Mouse (Mus musculus): ENCODE data around the gene Pard3b. TPM values are rescaled to one million over a fixed set of nuclear protein-coding genes. Genes with fewer than 3 reads are reported as not detected.

Pard3b gene
- total and polyA plus RNA-seq, 2 experiments = 0.50 to 3.0 TPM

DNA sequence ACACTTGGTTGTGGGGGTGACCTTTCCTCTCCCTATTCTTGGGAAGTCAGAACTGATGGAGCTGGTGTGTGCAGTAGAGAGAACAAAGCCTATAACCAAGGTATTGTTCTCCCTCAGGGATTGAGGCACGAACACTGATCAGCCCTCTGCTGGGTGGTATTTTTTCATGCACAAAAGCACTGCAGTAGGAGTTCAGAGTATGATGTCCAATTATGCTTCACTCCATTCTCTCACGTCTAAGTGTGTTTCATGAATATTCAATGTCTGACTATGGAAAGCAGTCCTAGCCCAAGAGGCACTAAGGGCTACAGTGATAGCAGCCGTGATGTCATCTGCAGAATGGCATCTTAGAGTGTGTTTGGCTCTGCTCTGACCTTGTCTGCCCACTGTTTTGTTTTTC is 359.1 kb downstream of the Pard3b start:
- 94% methylated on average over 3 of the region's 3 CpGs for WGBS
- no peaks in the 10 kb centered on the region for H3K79me2 ChIP-seq (ENCODE audit: control insufficient read depth, insufficient read depth, low read length)
- no peak overlapping the region for H3K4me3 ChIP-seq (ENCODE audit: insufficient read depth, low read depth, low read length)
- H3K9ac ChIP-seq (ENCODE audit: low read depth, low read length) = no peak overlapping the region
- H3K4me1 ChIP-seq (ENCODE audit: control insufficient read depth, insufficient read depth, low read length) = no peaks in the 10 kb centered on the region
- H3K27me3 ChIP-seq (ENCODE audit: control insufficient read depth, insufficient read depth, low read length) = no peaks in the 10 kb centered on the region
- TF ChIP-seq CTCF (IDR thresholded peaks at IDR 0.05; ENCODE audit: low read depth, low read length) = no peak
- no peak for TF ChIP-seq POLR2A (IDR thresholded peaks at IDR 0.05; ENCODE audit: extremely low read depth, insufficient read depth, low read length)
- H3K36me3 ChIP-seq (ENCODE audit: control insufficient read depth, insufficient read depth, low read length) = no peaks in the 10 kb centered on the region
- no peak for DNase-seq (ENCODE audit: extremely low read depth, low read depth, low spot score)
- H3K27ac ChIP-seq (replicated peaks; ENCODE audit: insufficient read depth, low read depth, low read length) = no peak overlapping the region

DNA sequence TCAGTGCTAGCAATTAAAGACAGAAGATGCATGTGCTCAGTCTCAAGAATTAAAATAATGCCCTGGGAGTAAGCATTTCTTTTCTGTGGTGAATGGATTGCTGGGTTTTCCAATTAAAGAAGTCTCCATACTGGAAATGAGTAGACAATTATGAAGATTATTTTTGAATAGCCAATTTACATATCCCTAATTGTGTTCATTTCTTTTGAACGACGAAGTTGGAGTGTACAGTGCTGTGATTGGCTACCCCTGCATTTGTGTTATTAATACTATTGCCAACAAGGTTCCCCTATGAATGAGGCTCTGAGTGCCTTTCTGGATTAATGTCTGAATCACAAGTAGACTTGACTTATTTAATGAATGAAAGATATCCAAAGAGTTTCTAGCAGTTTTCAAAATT is 370.2 kb downstream of the Pard3b start:
- no peaks in the 10 kb centered on the region for H3K27me3 ChIP-seq (ENCODE audit: control insufficient read depth, insufficient read depth, low read length)
- no peaks in the 10 kb centered on the region for H3K79me2 ChIP-seq (ENCODE audit: control insufficient read depth, insufficient read depth, low read length)
- no peak overlapping the region for H3K9ac ChIP-seq (ENCODE audit: low read depth, low read length)
- TF ChIP-seq POLR2A (IDR thresholded peaks at IDR 0.05; ENCODE audit: extremely low read depth, insufficient read depth, low read length) (no peak), CTCF (IDR thresholded peaks at IDR 0.05; ENCODE audit: low read depth, low read length) (no peak)
- DNase-seq (ENCODE audit: extremely low read depth, low read depth, low spot score) = no peak
- no peaks in the 10 kb centered on the region for H3K4me1 ChIP-seq (ENCODE audit: control insufficient read depth, insufficient read depth, low read length)
- H3K27ac ChIP-seq (replicated peaks; ENCODE audit: insufficient read depth, low read depth, low read length) = no peak overlapping the region
- no peak overlapping the region for H3K4me3 ChIP-seq (ENCODE audit: insufficient read depth, low read depth, low read length)
- WGBS = 90% methylated on average over 2 of the region's 2 CpGs
- no peaks in the 10 kb centered on the region for H3K36me3 ChIP-seq (ENCODE audit: control insufficient read depth, insufficient read depth, low read length)

GRCm38 (mm10) chr1:62011712-62012111 is 373.1 kb downstream of the Pard3b start:
- Histone ChIP-seq H3K4me3 (ENCODE audit: insufficient read depth, low read depth, low read length) (no peak overlapping the region), H3K9ac (ENCODE audit: low read depth, low read length) (no peak overlapping the region), H3K36me3 (ENCODE audit: control insufficient read depth, insufficient read depth, low read length) (no peaks in the 10 kb centered on the region), H3K4me1 (ENCODE audit: control insufficient read depth, insufficient read depth, low read length) (no peaks in the 10 kb centered on the region), H3K27me3 (ENCODE audit: control insufficient read depth, insufficient read depth, low read length) (no peaks in the 10 kb centered on the region), H3K27ac (replicated peaks; ENCODE audit: insufficient read depth, low read depth, low read length) (no peak overlapping the region), H3K79me2 (ENCODE audit: control insufficient read depth, insufficient read depth, low read length) (no peaks in the 10 kb centered on the region)
- TF ChIP-seq CTCF (IDR thresholded peaks at IDR 0.05; ENCODE audit: low read depth, low read length) = no peak
- TF ChIP-seq POLR2A (IDR thresholded peaks at IDR 0.05; ENCODE audit: extremely low read depth, insufficient read depth, low read length) = no peak
- DNase-seq (ENCODE audit: extremely low read depth, low read depth, low spot score) = no peak
- 98% methylated on average over 4 of the region's 4 CpGs for WGBS

GRCm38 (mm10) chr1:62016536-62017300 is 378.1 kb downstream of the Pard3b start:
- peaks cover 8% of the 10 kb centered on the region; the same call in 1 of the 2 replicates for H3K4me1 ChIP-seq (ENCODE audit: control insufficient read depth, insufficient read depth, low read length)
- no peaks in the 10 kb centered on the region for H3K27me3 ChIP-seq (ENCODE audit: control insufficient read depth, insufficient read depth, low read length)
- TF ChIP-seq CTCF (IDR thresholded peaks at IDR 0.05; ENCODE audit: low read depth, low read length) (no peak), POLR2A (IDR thresholded peaks at IDR 0.05; ENCODE audit: extremely low read depth, insufficient read depth, low read length) (no peak)
- no peak for DNase-seq (ENCODE audit: extremely low read depth, low read depth, low spot score)
- no peaks in the 10 kb centered on the region for H3K79me2 ChIP-seq (ENCODE audit: control insufficient read depth, insufficient read depth, low read length)
- H3K36me3 ChIP-seq (ENCODE audit: control insufficient read depth, insufficient read depth, low read length) = no peaks in the 10 kb centered on the region
- no peak overlapping the region for H3K9ac ChIP-seq (ENCODE audit: low read depth, low read length)
- H3K27ac ChIP-seq (replicated peaks; ENCODE audit: insufficient read depth, low read depth, low read length) = no peak overlapping the region
- WGBS = 86% methylated on average over 5 of the region's 5 CpGs
- H3K4me3 ChIP-seq (ENCODE audit: insufficient read depth, low read depth, low read length) = no peak overlapping the region

DNA sequence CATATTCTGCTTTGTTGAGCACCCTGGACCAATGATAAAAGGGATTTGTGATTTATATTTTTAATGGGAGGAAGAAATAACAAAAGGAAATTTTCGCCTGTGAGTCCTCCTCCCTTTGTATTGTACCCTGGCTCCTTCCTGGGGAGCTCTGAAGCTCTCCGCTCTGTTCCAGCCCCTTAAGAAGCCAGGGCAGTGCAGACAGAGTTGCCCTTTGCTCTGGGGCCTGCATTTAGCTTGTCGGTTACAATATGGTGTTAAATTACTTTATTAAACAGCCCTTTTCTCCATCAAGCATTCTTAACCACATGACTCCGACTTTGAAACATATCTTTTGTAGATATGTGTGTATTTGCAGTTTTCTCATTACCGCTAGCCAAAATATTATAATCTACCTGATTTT is 379.7 kb downstream of the Pard3b start:
- DNase-seq (ENCODE audit: extremely low read depth, low read depth, low spot score) = no peak
- H3K27ac ChIP-seq (replicated peaks; ENCODE audit: insufficient read depth, low read depth, low read length) = no peak overlapping the region
- H3K4me1 ChIP-seq (ENCODE audit: control insufficient read depth, insufficient read depth, low read length) = peaks cover 8% of the 10 kb centered on the region; the same call in 1 of the 2 replicates
- no peaks in the 10 kb centered on the region for H3K36me3 ChIP-seq (ENCODE audit: control insufficient read depth, insufficient read depth, low read length)
- H3K4me3 ChIP-seq (ENCODE audit: insufficient read depth, low read depth, low read length) = no peak overlapping the region
- WGBS = 87% methylated on average over 5 of the region's 5 CpGs
- no peaks in the 10 kb centered on the region for H3K79me2 ChIP-seq (ENCODE audit: control insufficient read depth, insufficient read depth, low read length)
- TF ChIP-seq CTCF (IDR thresholded peaks at IDR 0.05; ENCODE audit: low read depth, low read length) (no peak), POLR2A (IDR thresholded peaks at IDR 0.05; ENCODE audit: extremely low read depth, insufficient read depth, low read length) (no peak)
- no peaks in the 10 kb centered on the region for H3K27me3 ChIP-seq (ENCODE audit: control insufficient read depth, insufficient read depth, low read length)
- H3K9ac ChIP-seq (ENCODE audit: low read depth, low read length) = no peak overlapping the region

- Histone ChIP-seq H3K4me3 (ENCODE audit: insufficient read depth, low read depth, low read length) (no peak overlapping the region), H3K27me3 (ENCODE audit: control insufficient read depth, insufficient read depth, low read length) (no peaks in the 10 kb centered on the region), H3K4me1 (ENCODE audit: control insufficient read depth, insufficient read depth, low read length) (peaks cover 8% of the 10 kb centered on the region; the same call in 1 of the 2 replicates), H3K79me2 (ENCODE audit: control insufficient read depth, insufficient read depth, low read length) (no peaks in the 10 kb centered on the region), H3K27ac (replicated peaks; ENCODE audit: insufficient read depth, low read depth, low read length) (no peak overlapping the region), H3K9ac (ENCODE audit: low read depth, low read length) (no peak overlapping the region), H3K36me3 (ENCODE audit: control insufficient read depth, insufficient read depth, low read length) (no peaks in the 10 kb centered on the region)
- TF ChIP-seq POLR2A (IDR thresholded peaks at IDR 0.05; ENCODE audit: extremely low read depth, insufficient read depth, low read length) = no peak
- 0 out of 2 replicates have a peak, but pooled peaks have one; percentile 4 for TF ChIP-seq CTCF (IDR thresholded peaks at IDR 0.05; ENCODE audit: low read depth, low read length)
- peak; percentile 64 for DNase-seq (ENCODE audit: extremely low read depth, low read depth, low spot score)
These were observed 381.1 kb downstream of the Pard3b start for GRCm38 (mm10) chr1:62019743-62020142.

Measured in liver, adult 2 months (tissue).